Mouse (Mus musculus): ENCODE results near the gene Ick.
"Not testable (repeated sequence)": the region's sequence is repeated elsewhere in the genome, so short reads cannot be mapped to it uniquely, and the experiment has no call there.

The Ick gene

DNA sequence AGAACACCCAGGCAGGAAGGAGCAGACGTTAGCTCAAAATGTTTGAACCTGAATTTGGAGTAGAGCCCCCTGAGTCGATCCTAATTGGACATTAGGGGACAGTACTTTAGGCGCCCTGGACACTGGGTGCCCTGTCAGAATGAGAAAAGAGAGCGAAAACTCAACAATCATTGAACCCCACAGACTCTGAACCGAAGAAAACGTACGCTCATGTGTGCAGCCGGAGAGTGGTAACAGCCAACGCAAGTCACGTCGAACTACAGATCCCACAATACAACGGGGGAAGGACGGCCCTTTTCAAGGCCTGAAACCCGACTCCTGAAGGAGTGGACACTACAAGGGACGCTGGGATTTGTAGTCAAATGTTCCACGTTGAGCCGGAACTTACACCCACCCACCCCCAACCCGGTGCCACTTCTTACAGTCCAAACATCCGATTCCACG lies at the start of gene Ick, which contains the start of gene Fbxo9:
Gene Ick, plus strand, starts transcription at position 397 of the 444 bp plus-strand sequence.
Gene Fbxo9, minus strand, starts transcription at position 270 of the 444 bp plus-strand sequence.
- peak; percentile 94 for DNase-seq (ENCODE audit: low spot score)

DNA sequence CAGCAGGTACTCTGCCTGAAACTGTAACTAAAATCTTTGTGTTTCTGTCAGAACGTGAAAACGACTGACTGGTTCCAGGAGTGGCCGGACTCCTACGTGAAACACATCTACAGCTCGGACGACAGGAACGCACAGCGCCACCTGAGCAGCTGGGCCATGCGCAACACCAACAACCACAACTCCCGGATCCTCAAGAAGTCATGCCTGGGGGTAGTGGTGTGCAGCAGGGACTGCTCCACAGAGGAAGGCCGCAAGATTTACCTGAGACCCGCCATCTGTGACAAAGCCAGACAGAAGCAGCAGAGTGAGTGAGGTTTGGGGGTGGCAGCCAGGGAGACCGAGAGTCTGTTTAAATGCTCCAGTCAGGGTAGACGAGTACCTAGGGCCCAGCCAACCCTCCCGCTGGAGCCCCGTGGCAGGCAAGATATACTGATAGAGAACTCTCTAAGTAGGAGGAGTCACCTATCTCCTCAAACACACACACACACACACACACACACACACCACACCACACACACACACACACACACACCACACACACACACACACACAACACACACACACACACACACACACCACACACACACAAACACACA lies 49.4 kb upstream of the Ick start:
- DNase-seq (ENCODE audit: low spot score), result no peak

DNA sequence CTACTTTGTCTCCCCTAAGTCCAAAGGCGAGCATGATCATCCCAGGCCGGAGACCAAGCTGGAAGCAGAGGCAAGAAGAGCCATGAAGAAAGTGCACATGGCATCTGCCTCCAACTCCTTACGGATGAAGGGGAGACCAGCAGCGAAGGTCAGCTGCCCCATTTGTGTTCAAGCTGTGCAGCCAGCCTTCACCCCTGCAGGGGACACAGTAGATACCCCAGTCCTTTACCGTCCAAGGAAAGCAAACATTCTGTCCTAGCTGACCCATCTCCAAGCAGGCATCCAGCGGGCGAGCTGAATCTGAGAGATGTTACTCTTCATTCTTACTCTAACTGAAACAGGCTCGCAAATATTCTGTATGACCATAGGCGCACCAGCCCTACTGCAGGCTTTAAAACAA lies 46.6 kb upstream of the Ick start:
- DNase-seq (ENCODE audit: low spot score), result no peak

DNA sequence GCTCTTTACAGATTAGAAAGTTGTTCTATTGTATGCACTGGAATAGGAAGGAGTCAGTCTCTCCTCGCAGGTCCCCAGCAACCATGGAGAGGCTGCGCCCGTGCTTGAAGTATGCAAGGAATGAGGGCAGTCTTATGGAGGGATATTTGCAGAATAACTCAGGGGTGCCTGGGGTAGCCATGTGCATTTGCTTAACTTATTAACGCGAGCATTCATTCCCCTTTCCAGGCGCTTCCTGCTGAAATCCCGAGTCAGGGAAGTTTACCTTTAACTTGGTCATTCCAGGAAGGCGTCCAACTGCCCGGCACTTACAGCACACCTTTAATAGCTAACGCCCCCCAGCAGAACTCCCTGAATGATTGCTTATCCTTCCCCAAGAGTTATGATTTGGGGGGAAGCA lies 44.9 kb upstream of the Ick start:
- DNase-seq (ENCODE audit: low spot score), result no peak

DNA sequence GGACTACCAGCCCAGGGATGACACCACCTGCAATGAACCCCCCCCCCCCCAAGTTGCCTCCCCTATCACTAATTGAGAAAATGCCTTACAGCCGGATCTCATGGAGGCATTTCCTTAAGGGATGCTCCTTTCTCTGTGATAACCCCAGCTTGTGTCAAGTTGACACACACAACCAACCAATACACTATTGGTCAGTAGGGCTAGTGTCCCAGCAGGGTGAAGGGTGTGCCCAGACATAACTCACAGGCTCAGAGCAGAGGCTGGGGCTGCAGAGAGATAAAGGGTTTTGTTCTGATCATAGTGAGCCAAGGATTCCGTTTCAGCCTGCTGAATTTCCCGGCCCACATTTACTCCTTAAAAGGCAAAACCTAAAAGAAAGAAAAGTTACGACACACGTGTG lies 38.5 kb upstream of the Ick start:
- no peak for DNase-seq (ENCODE audit: low spot score)

DNA sequence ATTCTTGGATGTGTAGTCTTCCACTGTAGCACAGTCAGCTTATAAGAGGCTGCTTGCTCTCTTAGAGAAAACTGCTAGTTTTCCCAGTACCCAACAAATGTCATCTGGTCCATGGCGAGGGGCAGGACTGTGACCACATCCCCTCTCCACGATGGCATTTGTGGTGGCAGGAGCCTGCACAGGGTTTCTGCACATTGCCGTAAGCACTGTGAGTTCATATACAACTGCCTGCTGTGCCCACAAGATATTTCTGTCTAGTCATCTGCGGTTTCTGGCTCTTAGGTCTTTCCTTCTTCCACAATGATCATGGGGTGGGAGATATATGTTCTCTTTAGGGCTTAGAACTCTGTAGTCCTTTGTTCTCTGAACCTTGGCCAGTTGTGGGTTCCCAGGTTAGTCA lies 37.4 kb upstream of the Ick start:
- DNase-seq (ENCODE audit: low spot score), result no peak

DNA sequence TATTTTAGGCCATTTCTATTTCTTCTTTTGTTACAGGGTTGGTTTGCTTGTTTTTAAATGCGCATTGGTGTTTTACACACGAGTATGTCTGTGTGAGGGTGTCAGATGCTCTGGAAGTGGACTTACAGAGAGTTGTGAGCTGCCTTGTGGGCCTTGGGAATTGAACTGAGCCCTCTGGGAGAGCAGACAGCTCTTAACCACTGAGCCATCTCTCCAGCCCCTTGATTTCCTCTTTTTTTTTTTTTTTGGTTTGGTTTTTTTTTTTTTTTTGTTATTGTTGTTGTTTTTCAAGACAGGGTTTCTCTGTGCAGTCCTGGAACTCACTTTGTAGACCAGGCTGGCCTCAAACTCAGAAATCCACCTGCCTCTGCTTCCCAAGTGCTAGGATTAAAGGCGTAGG lies 35.7 kb upstream of the Ick start:
- not testable (repeated sequence) for DNase-seq (ENCODE audit: low spot score)

DNA sequence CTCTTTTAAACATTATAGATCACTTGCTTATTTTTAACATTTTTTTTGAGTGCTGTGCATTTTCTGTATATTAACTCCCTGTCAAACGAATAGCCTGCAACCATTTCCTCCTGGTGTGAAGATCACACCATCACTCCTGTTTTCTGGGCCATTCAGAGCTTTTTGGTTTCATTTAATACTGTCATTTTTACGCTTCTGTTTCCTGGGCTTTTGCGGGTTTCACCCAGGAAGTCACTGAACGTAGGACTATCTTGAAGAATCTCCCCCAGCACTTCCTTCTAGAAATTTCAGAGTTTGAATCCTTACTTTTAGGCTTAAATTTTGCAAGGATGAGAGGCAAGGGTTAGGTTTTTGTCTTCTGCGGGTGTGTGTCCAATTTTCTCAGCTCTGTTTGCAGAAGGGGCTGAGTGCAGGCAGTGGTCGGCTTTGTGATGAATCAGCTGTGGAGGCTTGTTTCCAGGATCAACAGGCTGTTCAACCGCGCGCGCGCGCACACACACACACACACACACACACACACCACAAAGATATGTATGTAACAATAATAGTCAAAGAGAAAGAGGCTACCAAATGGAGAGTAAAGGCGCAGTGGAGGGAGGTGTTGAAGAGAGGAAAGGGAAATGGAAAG lies 35.2 kb upstream of the Ick start:
- DNase-seq (ENCODE audit: low spot score), result no peak

DNA sequence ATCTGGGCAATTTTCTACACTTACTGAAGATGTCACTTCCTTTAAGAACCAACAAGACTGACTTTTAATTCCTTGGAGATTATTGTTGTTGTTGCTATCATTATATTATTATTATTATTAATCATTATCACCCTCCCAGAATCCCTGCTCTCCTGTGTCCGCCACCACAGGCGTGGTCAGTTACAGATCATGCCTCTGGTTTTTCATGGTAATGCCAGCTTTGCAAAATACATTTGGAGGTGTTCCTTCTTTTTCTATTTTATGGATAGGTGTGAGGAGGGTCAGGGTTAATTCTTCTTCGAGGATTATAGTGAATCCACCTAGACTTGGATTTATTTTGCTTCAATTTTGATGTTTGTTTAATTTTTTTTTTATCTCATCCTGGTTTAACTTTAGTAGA lies 33.7 kb upstream of the Ick start:
- no peak for DNase-seq (ENCODE audit: low spot score)

DNA sequence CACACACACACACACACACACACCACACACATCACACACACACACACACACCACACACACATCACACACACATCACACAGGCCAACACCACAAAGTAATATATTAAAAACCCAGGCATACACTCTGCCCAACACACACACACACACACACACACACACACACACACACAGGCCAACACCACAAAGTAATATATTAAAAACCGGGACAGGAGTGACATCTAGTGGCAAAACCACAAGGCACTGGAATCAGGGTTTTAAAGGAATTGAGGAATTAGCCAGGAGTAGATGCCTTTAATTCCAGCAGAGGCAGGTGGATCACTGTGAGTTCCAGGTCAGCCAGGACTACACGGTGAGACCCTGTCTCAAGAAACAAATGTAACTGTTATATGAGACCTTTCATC lies 30.8 kb upstream of the Ick start:
- DNase-seq (ENCODE audit: low spot score), result peak; percentile 45

DNA sequence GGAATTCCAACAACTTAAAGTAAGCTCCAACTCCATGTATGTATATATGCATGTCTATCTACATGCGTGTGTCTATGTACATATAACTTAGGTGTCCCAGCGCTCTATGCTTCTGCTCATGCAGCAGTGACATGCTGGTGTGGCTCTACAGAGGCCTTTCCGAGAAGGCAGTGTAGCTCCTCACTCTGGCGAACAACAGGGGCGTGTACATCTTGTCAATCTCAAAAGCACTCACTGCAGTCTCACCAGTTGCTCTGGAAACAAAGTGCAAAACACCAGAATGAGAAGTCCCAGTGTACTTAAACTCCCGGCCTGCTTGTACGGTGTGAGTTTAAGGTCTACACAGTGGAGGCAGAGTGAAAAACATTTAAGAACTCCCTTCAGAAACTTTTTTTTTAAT lies 27.2 kb upstream of the Ick start:
- DNase-seq (ENCODE audit: low spot score), result no peak

DNA sequence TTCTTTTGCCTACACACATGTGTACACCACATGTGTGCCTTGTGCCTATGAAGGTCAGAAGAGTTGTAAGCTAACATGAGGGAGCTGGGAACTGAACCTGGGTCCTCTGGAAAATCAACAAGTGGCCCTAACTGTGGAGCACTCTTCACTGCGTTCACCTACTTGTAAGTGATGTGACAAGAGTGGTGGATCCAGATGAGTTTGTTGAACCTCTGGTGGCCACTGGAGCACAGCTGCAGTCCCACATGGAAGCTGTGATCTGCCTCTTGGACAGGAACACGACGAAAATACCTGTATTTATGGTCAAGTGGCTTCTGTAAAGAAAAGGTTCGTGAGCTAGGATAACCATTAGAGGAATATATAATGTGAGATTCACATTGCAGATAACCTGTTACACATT lies 24.7 kb upstream of the Ick start:
- no peak for DNase-seq (ENCODE audit: low spot score)

DNA sequence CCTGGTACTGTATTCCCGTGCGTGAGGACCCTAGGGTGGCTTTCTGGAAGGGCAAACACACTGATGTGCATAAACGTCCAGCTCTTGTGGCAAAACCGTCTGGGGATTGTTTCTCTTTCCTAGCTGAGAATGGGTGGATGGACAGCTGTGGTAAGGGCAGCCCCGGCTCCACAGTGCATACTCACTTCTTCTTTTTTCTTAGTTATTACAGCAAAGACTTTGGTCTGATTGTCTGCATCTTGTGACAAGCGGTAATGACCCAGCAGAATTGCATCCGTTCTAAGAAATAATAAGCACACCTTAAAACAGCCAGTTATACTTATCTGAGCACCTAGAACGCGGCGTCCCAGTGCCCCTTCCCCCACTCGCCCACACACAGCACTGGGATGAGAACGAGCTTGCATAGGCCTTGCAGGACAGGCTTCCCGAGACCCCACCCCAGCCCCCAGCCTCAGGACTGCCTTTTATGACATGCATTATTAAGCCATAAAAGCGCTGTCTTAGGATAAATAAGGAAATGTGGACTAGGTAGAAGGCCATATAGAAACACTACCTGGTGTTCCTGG lies 23.2 kb upstream of the Ick start:
- no peak for DNase-seq (ENCODE audit: low spot score)

DNA sequence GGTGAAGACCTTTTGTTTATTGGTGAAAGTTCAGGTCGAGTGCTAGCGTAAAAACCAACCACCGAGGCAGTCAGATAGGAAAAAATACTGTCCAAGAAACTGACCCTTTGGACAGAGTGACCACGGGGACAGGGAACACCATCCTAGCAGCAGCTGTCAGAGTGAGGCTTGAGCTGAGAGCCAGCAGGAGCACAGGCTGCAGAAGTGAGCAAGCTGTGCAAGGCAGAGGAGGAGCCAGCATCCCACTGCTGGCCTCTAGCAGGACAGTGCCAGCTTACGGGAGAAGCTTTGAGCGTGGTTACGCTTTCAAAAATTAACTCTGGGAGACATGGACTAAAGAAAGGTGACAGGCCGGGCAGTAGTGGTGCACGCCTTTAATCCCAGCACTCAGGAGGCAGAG lies 21.2 kb upstream of the Ick start:
- DNase-seq (ENCODE audit: low spot score), result no peak

DNA sequence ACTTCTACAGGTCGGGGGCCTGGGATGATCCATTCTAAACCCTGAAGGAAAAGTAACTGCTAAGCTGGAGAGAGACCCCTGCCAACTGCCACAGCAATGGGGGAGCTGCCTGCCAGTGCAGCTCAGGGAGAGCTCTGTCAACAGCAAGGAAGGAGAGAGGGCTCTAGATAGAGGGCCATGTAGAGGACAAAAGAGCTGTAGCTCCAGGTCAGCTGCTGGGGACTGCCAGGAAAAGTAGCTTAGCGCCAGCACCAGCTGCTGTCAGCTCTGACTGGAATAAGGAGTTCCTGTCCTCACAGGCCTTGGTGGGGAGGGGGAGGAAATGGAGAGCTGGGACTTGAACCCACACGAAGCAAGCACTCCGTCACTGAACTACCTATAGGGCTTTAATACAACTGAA lies 20.5 kb upstream of the Ick start:
- peak; percentile 25 for DNase-seq (ENCODE audit: low spot score)

DNA sequence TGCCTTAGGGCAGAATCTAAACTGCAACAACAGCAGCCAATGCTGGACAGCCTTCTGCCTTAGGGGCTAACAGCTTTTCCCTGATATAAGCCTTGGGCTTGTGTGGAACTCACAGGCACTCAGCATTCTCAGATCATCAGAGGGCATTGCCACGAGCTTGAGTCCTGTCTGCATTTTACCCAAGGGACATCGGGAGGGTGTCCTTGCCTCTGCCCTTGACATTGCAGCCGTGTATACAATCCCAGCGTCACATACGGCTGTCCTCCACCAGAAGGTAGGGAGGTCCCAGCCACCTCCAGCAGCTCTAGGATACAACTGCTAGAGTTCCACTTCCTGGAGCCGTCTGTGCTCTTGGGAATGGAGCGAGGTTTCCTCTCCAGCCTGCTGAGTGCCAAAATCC lies 20.0 kb upstream of the Ick start:
- no peak for DNase-seq (ENCODE audit: low spot score)

DNA sequence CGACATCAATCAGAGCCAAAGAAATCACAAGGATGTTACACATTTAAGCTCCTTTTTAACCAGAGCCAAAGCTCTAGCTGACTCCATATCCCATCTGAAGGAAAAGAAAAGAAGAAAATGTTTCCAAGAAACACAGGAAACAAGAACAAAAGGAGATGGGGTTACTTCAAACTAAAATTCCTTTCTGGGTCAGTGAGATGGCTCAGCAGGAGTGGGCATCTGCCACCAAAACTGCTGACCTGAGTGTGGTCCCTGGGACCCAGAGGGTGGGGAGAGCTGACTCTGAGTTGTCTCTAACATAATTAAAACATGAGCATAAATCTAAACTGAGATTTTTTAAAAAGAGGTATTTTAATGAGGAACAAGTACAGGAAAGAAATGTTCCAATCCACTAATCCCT lies 19.1 kb upstream of the Ick start:
- DNase-seq (ENCODE audit: low spot score), result no peak

DNA sequence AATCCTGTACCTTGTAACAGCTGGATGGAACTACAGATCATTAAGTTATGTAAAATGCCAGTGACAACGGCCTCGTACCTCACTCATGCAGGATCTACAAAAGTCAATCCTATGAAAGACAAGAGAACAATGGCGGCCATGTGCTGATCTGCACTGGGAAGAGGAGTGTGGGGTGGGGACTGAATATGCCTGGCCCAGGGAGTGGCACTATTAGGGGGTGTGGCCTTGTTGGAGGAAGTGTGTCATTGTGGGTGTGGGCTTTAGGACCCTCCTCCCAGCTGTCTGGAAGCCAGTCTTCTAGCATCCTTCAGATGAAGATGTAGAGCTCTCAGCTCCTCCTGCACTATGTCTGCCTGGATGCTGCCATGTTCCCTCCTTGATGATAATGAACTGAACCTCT lies 18.4 kb upstream of the Ick start:
- no peak for DNase-seq (ENCODE audit: low spot score)

DNA sequence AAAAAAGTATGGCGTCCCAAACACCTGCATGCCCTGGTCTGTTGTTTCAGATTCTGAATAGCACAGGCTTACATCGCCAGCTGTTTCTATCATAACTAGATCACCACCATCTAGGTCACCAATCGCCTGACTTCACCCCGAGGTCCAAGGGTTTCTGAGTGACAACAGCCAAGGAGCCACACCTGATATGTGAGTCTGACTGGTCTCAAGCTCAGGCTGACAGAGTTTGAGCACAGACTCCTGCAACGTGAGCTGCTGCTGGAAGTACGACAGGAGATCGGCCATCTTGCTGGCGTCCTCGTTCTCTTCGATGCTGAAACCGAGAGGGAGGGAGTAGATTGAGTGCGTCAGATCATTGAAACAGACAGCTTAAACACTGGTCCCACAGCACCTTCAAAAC lies 13.3 kb upstream of the Ick start:
- no peak for DNase-seq (ENCODE audit: low spot score)

DNA sequence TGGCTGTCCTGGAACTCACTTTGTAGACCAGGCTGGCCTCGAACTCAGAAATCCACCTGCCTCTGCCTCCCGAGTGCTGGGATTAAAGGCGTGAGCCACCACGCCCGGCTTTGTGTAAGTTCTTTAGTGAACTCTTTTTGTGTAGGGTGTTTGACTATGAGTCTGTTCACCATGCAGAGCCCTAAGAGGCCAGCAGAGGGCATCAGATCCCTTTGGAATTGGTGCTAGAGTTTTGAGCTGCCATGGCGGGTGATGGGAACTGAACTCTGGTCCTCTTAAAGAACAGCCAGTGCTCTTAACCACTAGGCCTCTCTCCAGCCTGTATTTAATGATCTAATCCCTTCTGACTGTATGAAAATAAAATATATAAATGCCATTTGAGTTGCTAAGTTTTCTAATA lies 12.6 kb upstream of the Ick start:
- DNase-seq (ENCODE audit: low spot score), result no peak

DNA sequence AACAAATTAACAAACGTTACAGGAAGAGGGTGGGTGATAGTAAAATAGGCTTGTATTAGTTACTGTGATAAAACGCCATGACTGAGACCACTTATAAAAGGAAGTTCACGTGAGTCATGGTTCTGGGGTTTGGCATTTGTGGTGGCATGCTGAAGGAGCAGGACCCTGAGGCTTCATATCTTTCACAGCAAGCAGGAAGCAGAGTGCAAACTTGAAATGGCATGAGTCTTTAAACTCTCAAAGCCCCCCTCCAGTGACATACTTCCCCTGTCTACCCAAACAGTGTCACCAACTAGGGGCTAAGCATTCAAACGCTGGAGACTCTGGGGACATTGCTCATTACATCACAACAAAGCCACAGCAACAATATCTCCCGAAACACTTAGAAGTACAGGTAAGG lies 8.0 kb upstream of the Ick start:
- no peak for DNase-seq (ENCODE audit: low spot score)

DNA sequence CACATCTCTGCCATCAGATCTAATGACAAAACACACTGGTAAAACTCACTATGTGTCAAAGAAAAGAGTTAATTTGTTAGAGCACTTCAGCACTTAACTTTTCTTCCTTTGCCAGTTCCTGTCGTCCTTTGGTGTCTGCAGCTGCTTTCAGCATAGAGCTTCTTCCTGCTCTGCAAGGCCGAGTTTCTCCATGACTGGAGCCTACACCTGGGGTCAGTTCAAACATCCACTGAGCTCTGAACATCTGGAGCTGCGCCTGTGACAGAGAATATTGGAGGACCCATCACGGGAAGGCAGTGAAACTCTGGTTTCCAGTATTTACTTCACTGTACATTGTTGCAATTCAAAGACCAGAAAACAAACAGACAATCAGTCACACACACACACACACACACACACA lies 7.6 kb upstream of the Ick start:
- no peak for DNase-seq (ENCODE audit: low spot score)

DNA sequence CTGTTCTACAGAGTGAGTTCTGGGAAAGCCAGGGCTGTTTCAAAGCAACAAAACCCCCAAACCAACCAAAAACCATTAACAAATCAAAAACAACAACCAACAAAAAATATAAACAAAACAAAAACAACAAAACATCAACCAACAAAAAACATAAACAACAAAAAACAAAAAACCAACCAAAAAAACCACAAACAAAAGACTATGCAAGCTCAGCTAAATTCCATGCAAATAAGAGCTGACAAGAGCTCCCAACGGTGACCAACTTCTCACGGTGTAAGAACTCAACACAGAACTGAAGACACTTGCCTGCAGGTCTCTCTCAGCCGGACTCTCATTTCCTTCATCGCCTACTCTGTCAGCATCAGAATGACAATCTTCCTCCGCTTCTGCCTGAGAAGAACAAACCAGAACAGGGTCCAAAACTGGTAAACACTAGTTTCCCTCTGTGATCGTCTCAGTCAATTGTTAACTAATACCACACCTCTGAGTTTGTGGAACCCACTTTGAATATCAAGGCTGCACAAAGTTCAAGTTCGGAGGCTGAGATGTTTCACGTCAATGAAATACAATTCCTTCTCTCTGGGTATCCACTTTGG lies 4.9 kb upstream of the Ick start:
- no peak for DNase-seq (ENCODE audit: low spot score)

DNA sequence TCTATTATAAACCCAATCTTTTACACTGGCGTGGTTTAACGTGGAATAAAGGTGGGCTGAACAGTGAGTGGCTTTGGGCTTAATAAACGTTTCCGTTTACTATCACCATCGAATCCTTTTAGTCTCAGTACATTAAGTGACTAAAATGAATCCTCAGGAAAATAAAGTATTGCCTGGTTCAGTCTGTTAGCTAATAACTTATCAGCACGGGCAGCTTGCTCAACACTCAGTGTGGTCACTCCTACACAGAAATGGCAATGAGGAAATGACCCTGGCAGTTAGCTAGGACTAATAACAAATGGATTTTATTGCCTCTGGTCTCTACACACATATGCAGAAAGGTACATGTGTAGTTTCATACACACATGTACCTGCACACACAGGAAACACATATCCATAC lies 4.0 kb upstream of the Ick start:
- DNase-seq (ENCODE audit: low spot score), result no peak

All from retina, embryonic 14.5 days (tissue).